Mouse (Mus musculus): Measurements from ENCODE around the gene Zfp110.

DNA sequence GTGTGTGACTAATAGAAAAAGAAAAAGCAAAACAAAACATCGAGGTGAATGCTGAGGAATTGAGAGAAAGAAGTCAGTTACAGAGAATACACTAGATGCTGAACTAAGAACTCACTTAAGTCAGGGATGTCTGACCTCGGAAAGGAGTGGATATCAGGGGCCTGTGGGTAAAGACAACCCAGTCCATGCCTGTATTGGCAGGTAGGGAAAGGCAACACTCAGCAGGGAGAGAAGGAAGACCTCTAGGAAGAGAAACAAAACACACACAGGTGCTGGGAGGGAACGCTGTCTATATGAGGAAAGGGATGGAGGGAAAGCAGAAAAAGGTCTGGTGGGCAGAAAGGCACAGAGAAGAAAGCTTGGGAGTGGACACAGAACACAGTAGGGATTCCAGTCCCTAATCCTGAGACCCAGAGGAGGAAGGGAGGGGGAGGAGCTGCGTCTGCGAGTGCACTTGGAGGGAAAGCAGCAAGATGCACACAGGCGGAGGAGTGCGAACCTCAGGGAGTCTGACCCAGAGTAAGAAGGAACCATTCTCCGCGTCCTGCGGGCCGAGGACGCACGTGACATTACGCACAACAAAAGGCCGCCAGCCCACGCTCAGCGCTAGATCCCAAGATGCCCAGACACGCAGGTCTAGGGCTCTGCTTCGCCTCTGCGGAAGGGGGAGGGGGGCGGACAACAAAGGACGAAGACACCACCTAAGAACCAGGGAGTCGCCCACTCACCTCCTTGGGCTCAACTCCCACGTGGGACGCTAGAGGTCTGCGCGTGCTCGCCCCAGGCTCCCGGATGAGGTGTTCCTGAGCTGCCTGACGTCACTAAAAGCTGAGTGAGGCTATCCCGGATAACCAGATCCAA lies 31.5 kb upstream of the Zfp110 start, which contains the start of gene Zscan18:
- TF ChIP-seq POLR2A (IDR thresholded peaks at IDR 0.05; ENCODE audit: borderline replicate concordance, extremely low read depth, insufficient read depth, insufficient read length, poor library complexity, severe bottlenecking) (peak; percentile 49; the same call in 1 of the 2 replicates), CTCF (IDR thresholded peaks at IDR 0.05; ENCODE audit: borderline replicate concordance, extremely low read depth, insufficient read depth, insufficient read length) (no peak)
